Mouse (Mus musculus) small intestine, adult 2 months (tissue): ENCODE data around the gene Ppfibp1. TPM values are rescaled to one million over a fixed set of nuclear protein-coding genes. Genes with fewer than 3 reads are reported as not detected.

ENCODE experiments used
- H3K27ac ChIP-seq: fragments of 200-500 bp; 2 replicates; pipeline ENCODE4 v1.5.1; 2012; ENCODE audit warnings: low read depth, low read length, control low read depth, inconsistent platforms; ENCODE audit not compliant: insufficient read depth
- H3K27me3 ChIP-seq: fragments of 200-500 bp; 2 replicates; pipeline ENCODE4 v1.6.1; 2012; ENCODE audit warnings: mild to moderate bottlenecking, moderate library complexity, low read length, inconsistent platforms; ENCODE audit not compliant: control insufficient read depth, insufficient read depth
- H3K36me3 ChIP-seq: fragments of 200-500 bp; 2 replicates; pipeline ENCODE4 v1.6.1; 2012; ENCODE audit warnings: mild to moderate bottlenecking, low read length, control low read depth, inconsistent platforms; ENCODE audit not compliant: control insufficient read depth, insufficient read depth
- H3K4me1 ChIP-seq: fragments of 200-500 bp; 2 replicates; pipeline ENCODE4 v1.6.1; 2012; ENCODE audit warnings: low read length, inconsistent platforms, mixed read lengths; ENCODE audit not compliant: control insufficient read depth, insufficient read depth, insufficient read length
- H3K4me3 ChIP-seq: fragments of 200-500 bp; 2 replicates; pipeline ENCODE4 v1.5.1; 2012; ENCODE audit warnings: low read depth, mild to moderate bottlenecking, control low read depth, inconsistent platforms, low read length, moderate library complexity
- CTCF ChIP-seq: fragments of 200-500 bp; IDR thresholded peaks from 2 replicates; pipeline ENCODE4 v1.5.1; 2012; ENCODE audit warnings: low read depth, mild to moderate bottlenecking, control low read depth, inconsistent platforms, low read length, moderate library complexity, mixed read lengths; ENCODE audit not compliant: insufficient replicate concordance, insufficient read length; ENCODE audit errors: extremely low read depth
- POLR2A ChIP-seq: fragments of 200-500 bp; IDR thresholded peaks from 2 replicates; pipeline ENCODE4 v1.6.1; 2012; ENCODE audit warnings: low read depth, mild to moderate bottlenecking, control low read depth, inconsistent platforms, low read length, moderate library complexity
- WGBS: fragments of 180-500 bp; shearing (Covaris S2); methylation state at CpG from one replicate; pipeline ENCODE4 v1.1.7; 2018; 5-methylcytosine and 5-hydroxymethylcytosine counted together
- polyA plus RNA-seq: library from polyadenylated mRNA; depleted of rRNA; stranded (reverse); fragments of >200 nt; gene quantifications from 2 replicates; pipeline ENCODE4 v1.2.3, GENCODE M21; 2012

The Ppfibp1 gene
- polyA plus RNA-seq, 1 experiment = 3.3 TPM

- no peak overlapping the region for H3K27ac ChIP-seq
- no peaks in the 10 kb centered on the region for H3K27me3 ChIP-seq
- TF ChIP-seq POLR2A (no peak), CTCF (no peak)
- no peak overlapping the region for H3K4me3 ChIP-seq
- 82% methylated on average over 6 of the region's 6 CpGs for WGBS
- H3K36me3 ChIP-seq = no peaks in the 10 kb centered on the region
- no peaks in the 10 kb centered on the region for H3K4me1 ChIP-seq
These were observed 79.5 kb downstream of the Ppfibp1 start for GRCm38 (mm10) chr6:146967836-146968235.

- peaks cover 3% of the 10 kb centered on the region; the same call in 1 of the 2 replicates for H3K4me1 ChIP-seq
- H3K36me3 ChIP-seq = no peaks in the 10 kb centered on the region
- no peaks in the 10 kb centered on the region for H3K27me3 ChIP-seq
- TF ChIP-seq POLR2A = no peak
- TF ChIP-seq CTCF = no peak
- H3K27ac ChIP-seq = no peak overlapping the region
- 74% methylated on average over 3 of the region's 3 CpGs for WGBS
- no peak overlapping the region for H3K4me3 ChIP-seq
These were observed 82.5 kb downstream of the Ppfibp1 start for GRCm38 (mm10) chr6:146970811-146971210.

DNA sequence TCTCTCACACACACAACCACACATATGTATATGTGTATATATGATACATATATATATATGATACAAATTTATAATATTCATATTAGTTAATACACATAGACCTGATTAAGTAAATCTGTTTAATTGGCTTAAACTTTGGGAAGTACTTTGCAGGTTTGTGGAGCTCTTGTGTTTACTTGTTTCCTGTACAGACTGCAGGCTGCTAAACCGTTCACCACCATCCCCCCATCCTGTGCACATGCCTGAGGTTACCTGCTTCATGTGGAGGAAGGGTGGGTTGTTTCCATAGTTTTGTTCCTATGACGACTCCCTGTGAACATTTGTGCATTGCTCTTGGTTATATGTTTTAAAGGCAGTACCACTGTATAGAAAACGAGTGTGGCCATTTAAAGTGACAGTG is 83.1 kb downstream of the Ppfibp1 start:
- H3K27me3 ChIP-seq = no peaks in the 10 kb centered on the region
- no peak for TF ChIP-seq CTCF
- no peak for TF ChIP-seq POLR2A
- H3K27ac ChIP-seq = no peak overlapping the region
- H3K4me1 ChIP-seq = peaks cover 3% of the 10 kb centered on the region; the same call in 1 of the 2 replicates
- no peak overlapping the region for H3K4me3 ChIP-seq
- no peaks in the 10 kb centered on the region for H3K36me3 ChIP-seq
- WGBS = 63% methylated on average over 3 of the region's 3 CpGs

- 86% methylated on average over 6 of the region's 6 CpGs for WGBS
- Histone ChIP-seq H3K27me3 (no peaks in the 10 kb centered on the region), H3K27ac (no peak overlapping the region), H3K36me3 (no peaks in the 10 kb centered on the region), H3K4me3 (no peak overlapping the region), H3K4me1 (peaks cover 3% of the 10 kb centered on the region; the same call in 1 of the 2 replicates)
- TF ChIP-seq POLR2A = no peak
- TF ChIP-seq CTCF = no peak
These were observed 83.7 kb downstream of the Ppfibp1 start for GRCm38 (mm10) chr6:146972009-146972408.

DNA sequence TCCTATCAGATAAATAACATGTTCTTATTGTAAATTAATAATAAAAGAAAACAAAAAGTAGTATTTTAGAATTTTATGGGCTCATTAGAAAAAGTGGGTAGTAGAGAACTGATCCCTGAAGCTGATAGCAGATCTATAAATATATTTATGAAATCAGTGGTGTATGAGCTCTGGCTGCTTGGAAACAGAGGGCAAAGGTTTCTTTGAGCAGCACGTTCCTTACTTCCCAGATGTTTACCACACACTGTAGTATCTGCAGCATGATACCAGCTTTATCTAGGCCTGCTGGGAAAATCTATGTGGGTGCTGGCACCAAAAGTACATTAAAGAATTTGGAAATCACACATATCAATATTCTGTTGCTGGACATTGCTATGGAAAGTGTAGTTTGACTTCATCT is 84.5 kb downstream of the Ppfibp1 start:
- Histone ChIP-seq H3K4me1 (peaks cover 3% of the 10 kb centered on the region; the same call in 1 of the 2 replicates), H3K36me3 (no peaks in the 10 kb centered on the region), H3K27ac (no peak overlapping the region), H3K4me3 (no peak overlapping the region), H3K27me3 (no peaks in the 10 kb centered on the region)
- TF ChIP-seq POLR2A (no peak), CTCF (no peak)
- 23% methylated on average over 1 of the region's 1 CpGs for WGBS

GRCm38 (mm10) chr6:146973406-146973805 is 85.1 kb downstream of the Ppfibp1 start:
- TF ChIP-seq POLR2A (no peak), CTCF (no peak)
- peaks cover 3% of the 10 kb centered on the region; the same call in 1 of the 2 replicates for H3K4me1 ChIP-seq
- H3K36me3 ChIP-seq = no peaks in the 10 kb centered on the region
- no peaks in the 10 kb centered on the region for H3K27me3 ChIP-seq
- WGBS = 72% methylated on average over 2 of the region's 2 CpGs
- H3K27ac ChIP-seq = no peak overlapping the region
- no peak overlapping the region for H3K4me3 ChIP-seq

GRCm38 (mm10) chr6:146973830-146974229 is 85.5 kb downstream of the Ppfibp1 start:
- TF ChIP-seq CTCF (no peak), POLR2A (no peak)
- Histone ChIP-seq H3K36me3 (no peaks in the 10 kb centered on the region), H3K4me1 (peaks cover 3% of the 10 kb centered on the region; the same call in 1 of the 2 replicates), H3K27me3 (no peaks in the 10 kb centered on the region), H3K27ac (no peak overlapping the region), H3K4me3 (no peak overlapping the region)

DNA sequence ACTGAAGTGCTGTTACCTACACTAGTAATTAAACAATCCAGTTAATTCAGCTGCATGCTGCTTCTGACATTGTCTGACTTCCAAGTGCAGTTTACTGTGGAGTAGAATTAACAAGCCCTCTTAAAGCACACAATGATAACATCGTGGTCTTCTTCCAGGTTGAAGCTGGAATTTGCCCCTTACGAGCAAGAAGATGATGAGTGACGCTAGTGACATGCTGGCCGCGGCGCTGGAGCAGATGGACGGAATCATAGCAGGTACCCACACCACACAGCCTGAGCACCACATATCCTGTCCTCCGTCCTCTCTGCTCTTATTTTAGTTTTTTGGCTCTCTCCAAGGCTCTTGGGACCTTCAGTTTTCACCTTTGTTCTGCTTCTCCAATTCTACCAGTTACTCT is 88.2 kb downstream of the Ppfibp1 start:
- Histone ChIP-seq H3K36me3 (no peaks in the 10 kb centered on the region), H3K4me1 (peaks cover 3% of the 10 kb centered on the region; the same call in 1 of the 2 replicates), H3K27ac (no peak overlapping the region), H3K4me3 (no peak overlapping the region), H3K27me3 (no peaks in the 10 kb centered on the region)
- TF ChIP-seq CTCF = no peak
- no peak for TF ChIP-seq POLR2A
- WGBS = 86% methylated on average over 8 of the region's 8 CpGs
